Mouse (Mus musculus) hindbrain, embryonic 14.5 days (tissue): ENCODE measurements around the gene Myl9. TPM values are rescaled to one million over a fixed set of nuclear protein-coding genes. Genes with fewer than 3 reads are reported as not detected.
"Not testable (repeated sequence)": the region's sequence is repeated elsewhere in the genome, so short reads cannot be mapped to it uniquely, and the experiment has no call there.

ENCODE experiments used
- ATAC-seq: fragments of 200-750 bp; cut with Nextera tagmentation; 2 replicates; pipeline ENCODE4 v1.8.0; 2017; ENCODE audit warnings: moderate number of reproducible peaks, mild to moderate bottlenecking, moderate TSS enrichment, moderate library complexity; ENCODE audit not compliant: low FRiP score
- DNase-seq: peaks from one replicate; pipeline ENCODE4 v3.0.0-alpha.2; 2015; ENCODE audit warnings: low spot score
- H3K27ac ChIP-seq: fragments of 300-500 bp; sonication (generic); 2 replicates; pipeline ENCODE4 v1.5.1; 2014; ENCODE audit warnings: mild to moderate bottlenecking, moderate library complexity
- H3K27me3 ChIP-seq: fragments of 300-500 bp; sonication (generic); 2 replicates; pipeline ENCODE4 v1.6.1; 2014; ENCODE audit warnings: mild to moderate bottlenecking, low read length, mixed read lengths; ENCODE audit not compliant: control insufficient read depth, insufficient read depth
- H3K36me3 ChIP-seq: fragments of 300-500 bp; sonication (generic); replicated peaks from 2 replicates; pipeline ENCODE4 v1.6.1; 2014; ENCODE audit not compliant: control insufficient read depth, insufficient read depth
- H3K4me1 ChIP-seq: fragments of 300-500 bp; sonication (generic); replicated peaks from 2 replicates; pipeline ENCODE4 v1.6.1; 2014; ENCODE audit warnings: antibody characterized with exemption, low read length, mixed read lengths; ENCODE audit not compliant: control insufficient read depth, insufficient read depth
- H3K4me2 ChIP-seq: fragments of 300-500 bp; sonication (generic); replicated peaks from 2 replicates; pipeline ENCODE4 v1.6.1; 2014; ENCODE audit warnings: mild to moderate bottlenecking, moderate library complexity
- H3K4me3 ChIP-seq: fragments of 300-500 bp; sonication (generic); replicated peaks from 2 replicates; pipeline ENCODE4 v1.5.1; 2014; ENCODE audit warnings: mild to moderate bottlenecking, low read length
- H3K9ac ChIP-seq: fragments of 300-500 bp; sonication (generic); 2 replicates; pipeline ENCODE4 v1.6.1; 2014
- H3K9me3 ChIP-seq: fragments of 300-500 bp; sonication (generic); 2 replicates; pipeline ENCODE4 v1.6.1; 2016; ENCODE audit warnings: low read length; ENCODE audit not compliant: control insufficient read depth
- WGBS: fragments of 180-500 bp; shearing (Covaris S2); extraction: QIAGEN DNeasy Blood & Tissue Kit; methylation state at CpG from one replicate; pipeline ENCODE4 v1.1.7; 2014; 5-methylcytosine and 5-hydroxymethylcytosine counted together
- polyA plus RNA-seq: library from polyadenylated mRNA; unstranded; fragments of >200 nt; fragmentation: Nextera tagmentation; extraction: Ambion mirVana; gene quantifications from 2 replicates; pipeline ENCODE4 v1.2.1, GENCODE M21; 2014

Gene Myl9
- polyA plus RNA-seq, 1 experiment from 2014 or later, result 47.1 TPM

DNA sequence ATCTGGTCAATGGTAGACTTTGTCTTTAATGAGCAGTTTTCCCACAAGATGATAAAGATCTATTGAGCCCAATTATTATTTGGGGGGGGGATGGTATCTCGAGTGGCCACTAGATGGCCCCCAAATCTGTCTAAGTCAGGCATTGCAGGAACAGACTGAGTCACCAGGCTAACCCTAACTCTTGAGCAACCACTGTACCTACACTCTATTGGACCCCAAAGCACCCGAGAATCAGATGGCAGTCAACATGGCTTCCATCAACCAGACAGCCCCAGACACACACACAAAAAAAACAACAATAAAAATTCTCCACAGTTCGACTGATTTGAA, 12.5 kb downstream of the Myl9 start:
- no peak overlapping the region for H3K4me3 ChIP-seq
- no peak overlapping the region for H3K4me2 ChIP-seq
- H3K27me3 ChIP-seq, result no peaks in the 10 kb centered on the region
- H3K4me1 ChIP-seq, result no peaks in the 10 kb centered on the region
- H3K36me3 ChIP-seq, result no peaks in the 10 kb centered on the region
- no peak overlapping the region for H3K9ac ChIP-seq
- no peak for DNase-seq
- 45% methylated on average over 3 of the region's 3 CpGs for WGBS
- H3K9me3 ChIP-seq, result peaks cover 13% of the 10 kb centered on the region
- ATAC-seq, result no peak
- no peak overlapping the region for H3K27ac ChIP-seq

DNA sequence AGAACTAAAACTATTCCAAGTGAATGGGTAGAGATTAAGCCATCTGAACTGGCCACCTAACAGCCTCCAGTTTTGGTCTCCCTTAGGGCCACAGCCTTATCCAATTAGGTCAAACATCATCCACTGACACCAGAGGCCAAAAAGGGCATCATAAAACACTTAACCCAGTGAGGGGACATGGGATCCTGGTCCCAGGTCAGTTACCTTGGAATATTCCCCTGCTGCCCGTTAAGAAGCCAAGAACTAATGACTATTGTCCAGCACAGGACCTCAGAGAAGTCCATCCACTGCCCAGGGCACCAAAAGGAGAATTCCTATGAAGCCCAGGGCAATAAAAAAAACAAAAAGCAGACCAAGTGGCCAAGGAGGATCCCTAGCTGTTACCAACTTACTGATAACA, 13.6 kb downstream of the Myl9 start:
- no peak overlapping the region for H3K4me3 ChIP-seq
- no peak for ATAC-seq
- WGBS, result 75% methylated on average over 1 of the region's 1 CpGs

DNA sequence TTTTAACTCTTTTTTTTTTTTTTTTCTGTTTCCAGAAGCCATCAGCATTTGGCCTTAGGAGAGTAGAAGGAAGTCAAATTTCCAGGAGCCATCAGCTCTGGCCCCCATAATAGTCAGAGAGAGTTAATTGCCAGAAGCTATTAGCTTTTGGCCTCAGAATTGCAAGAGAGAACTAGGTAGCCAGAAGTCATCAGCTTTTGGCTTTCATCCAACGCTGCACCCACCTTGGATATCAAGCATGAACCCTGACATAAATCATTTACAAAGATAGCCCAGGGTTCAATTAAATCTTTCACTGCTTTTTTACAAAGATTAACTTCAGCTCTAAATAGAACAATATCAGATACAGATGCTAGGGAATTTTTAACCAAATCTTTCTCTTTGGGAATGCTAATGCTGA, 23.3 kb downstream of the Myl9 start:
- peaks cover 1% of the 10 kb centered on the region; the same call in 1 of the 2 replicates for H3K9me3 ChIP-seq
- H3K4me1 ChIP-seq, result no peaks in the 10 kb centered on the region
- ATAC-seq (no peak), DNase-seq (no peak)
- no peak overlapping the region for H3K4me2 ChIP-seq
- H3K27ac ChIP-seq, result no peak overlapping the region
- no peak overlapping the region for H3K9ac ChIP-seq
- 91% methylated on average over 1 of the region's 1 CpGs for WGBS
- H3K27me3 ChIP-seq, result no peaks in the 10 kb centered on the region
- H3K36me3 ChIP-seq, result no peaks in the 10 kb centered on the region
- H3K4me3 ChIP-seq, result no peak overlapping the region

More for the DNA sequence above, 13.6 kb downstream of the Myl9 start:
- DNase-seq, result no peak
- Histone ChIP-seq H3K9ac (no peak overlapping the region), H3K27me3 (no peaks in the 10 kb centered on the region), H3K4me1 (no peaks in the 10 kb centered on the region), H3K9me3 (peaks cover 18% of the 10 kb centered on the region), H3K27ac (no peak overlapping the region), H3K36me3 (no peaks in the 10 kb centered on the region), H3K4me2 (no peak overlapping the region)

DNA sequence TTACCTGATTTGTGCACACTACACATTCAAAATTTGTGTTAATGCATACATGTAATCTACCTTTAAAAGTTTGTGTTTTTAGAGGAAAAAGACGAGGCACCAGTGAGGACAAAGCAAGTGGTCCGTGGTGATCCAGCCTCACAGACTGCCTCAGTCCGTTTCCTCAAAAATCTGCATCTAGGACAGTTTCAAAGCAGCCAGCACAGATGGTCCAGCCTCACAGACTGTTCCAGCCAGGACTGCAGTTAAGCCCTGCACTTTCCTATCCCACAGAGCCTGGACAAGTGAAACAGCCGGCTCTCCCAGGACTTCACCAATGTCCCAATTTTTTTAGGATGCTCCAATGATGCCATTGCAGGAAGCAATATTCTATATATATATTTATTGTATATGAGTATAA, 25.8 kb downstream of the Myl9 start:
- H3K27me3 ChIP-seq, result no peaks in the 10 kb centered on the region
- WGBS, result 79% methylated on average over 4 of the region's 4 CpGs
- H3K9me3 ChIP-seq, result no peaks in the 10 kb centered on the region
- ATAC-seq (no peak), DNase-seq (no peak)
- no peak overlapping the region for H3K9ac ChIP-seq
- no peaks in the 10 kb centered on the region for H3K4me1 ChIP-seq
- no peaks in the 10 kb centered on the region for H3K36me3 ChIP-seq
- no peak overlapping the region for H3K4me3 ChIP-seq
- H3K27ac ChIP-seq, result no peak overlapping the region
- H3K4me2 ChIP-seq, result no peak overlapping the region

DNA sequence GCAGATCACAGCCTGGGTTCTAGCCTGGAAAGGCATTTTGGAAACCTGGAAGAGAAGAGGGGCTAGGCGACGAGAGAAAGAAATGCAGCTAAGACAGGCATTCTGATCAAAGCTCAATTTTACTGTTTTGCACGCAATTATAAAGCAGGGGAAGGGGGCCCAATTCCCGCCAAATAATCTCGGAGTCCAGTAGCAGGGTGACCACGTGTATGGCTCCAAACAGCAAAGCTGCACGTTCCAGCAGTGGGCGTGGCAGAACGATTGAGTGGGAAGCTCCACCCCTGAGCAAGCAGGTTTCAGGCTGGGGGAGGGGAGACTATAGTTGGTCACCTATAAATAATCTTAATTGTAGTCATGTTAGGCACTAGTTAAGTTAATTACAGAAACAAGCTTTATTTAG, 26.9 kb downstream of the Myl9 start:
- H3K9ac ChIP-seq, DNase-seq, H3K27me3 ChIP-seq, H3K9me3 ChIP-seq, H3K36me3 ChIP-seq, H3K4me2 ChIP-seq, H3K4me1 ChIP-seq, H3K27ac ChIP-seq, ATAC-seq, H3K4me3 ChIP-seq: not testable (repeated sequence)
- WGBS, result 59% methylated on average over 9 of the region's 9 CpGs

- Histone ChIP-seq H3K27ac (no peak overlapping the region), H3K36me3 (no peaks in the 10 kb centered on the region), H3K27me3 (no peaks in the 10 kb centered on the region), H3K4me2 (no peak overlapping the region), H3K9me3 (no peaks in the 10 kb centered on the region), H3K4me3 (no peak overlapping the region), H3K9ac (no peak overlapping the region), H3K4me1 (no peaks in the 10 kb centered on the region)
- 63% methylated on average over 4 of the region's 4 CpGs for WGBS
- ATAC-seq (no peak), DNase-seq (no peak)
These were observed 28.6 kb downstream of the Myl9 start for GRCm38 (mm10) chr2:156803698-156804372.

GRCm38 (mm10) chr2:156804589-156804988, 29.4 kb downstream of the Myl9 start:
- 92% methylated on average over 4 of the region's 4 CpGs for WGBS
- H3K27me3 ChIP-seq, result no peaks in the 10 kb centered on the region

DNA sequence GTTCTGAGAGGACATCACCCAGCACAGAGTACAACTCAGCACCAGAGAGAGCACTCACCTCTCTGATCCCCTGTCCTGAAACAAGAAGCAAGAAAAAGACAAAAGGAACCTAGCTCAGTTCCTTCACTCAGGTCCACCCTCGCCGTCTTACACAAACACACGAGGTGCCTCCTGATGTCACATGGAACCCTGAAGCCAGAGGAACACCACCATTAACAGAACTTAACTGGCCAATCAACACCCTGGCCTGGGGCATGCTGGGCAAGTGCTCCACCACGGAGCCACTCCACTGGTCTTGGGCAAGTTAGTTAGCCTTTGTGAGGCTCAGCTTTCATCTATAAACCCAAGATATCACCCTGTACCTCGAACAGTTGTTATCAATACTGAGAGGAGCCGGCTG, 31.7 kb downstream of the Myl9 start:
- no peak for ATAC-seq
- no peaks in the 10 kb centered on the region for H3K9me3 ChIP-seq
- WGBS, result 78% methylated on average over 6 of the region's 6 CpGs

More at GRCm38 (mm10) chr2:156804589-156804988, 29.4 kb downstream of the Myl9 start:
- Histone ChIP-seq H3K36me3 (no peaks in the 10 kb centered on the region), H3K4me1 (no peaks in the 10 kb centered on the region), H3K27ac (no peak overlapping the region), H3K9me3 (no peaks in the 10 kb centered on the region), H3K4me2 (no peak overlapping the region), H3K4me3 (no peak overlapping the region), H3K9ac (no peak overlapping the region)
- DNase-seq (no peak), ATAC-seq (no peak)

GRCm38 (mm10) chr2:156809579-156809978, 34.4 kb downstream of the Myl9 start:
- Histone ChIP-seq H3K9ac (no peak overlapping the region), H3K4me2 (no peak overlapping the region), H3K27me3 (no peaks in the 10 kb centered on the region), H3K9me3 (no peaks in the 10 kb centered on the region), H3K4me3 (no peak overlapping the region), H3K36me3 (no peaks in the 10 kb centered on the region), H3K27ac (no peak overlapping the region), H3K4me1 (peaks cover 6% of the 10 kb centered on the region)
- 40% methylated on average over 2 of the region's 2 CpGs for WGBS
- ATAC-seq (no peak), DNase-seq (peak; percentile 78)

More for the DNA sequence above, 31.7 kb downstream of the Myl9 start:
- no peaks in the 10 kb centered on the region for H3K27me3 ChIP-seq
- no peaks in the 10 kb centered on the region for H3K36me3 ChIP-seq
- no peak overlapping the region for H3K27ac ChIP-seq
- no peak overlapping the region for H3K9ac ChIP-seq
- H3K4me1 ChIP-seq, result no peaks in the 10 kb centered on the region
- H3K4me2 ChIP-seq, result no peak overlapping the region
- DNase-seq, result no peak
- no peak overlapping the region for H3K4me3 ChIP-seq

DNA sequence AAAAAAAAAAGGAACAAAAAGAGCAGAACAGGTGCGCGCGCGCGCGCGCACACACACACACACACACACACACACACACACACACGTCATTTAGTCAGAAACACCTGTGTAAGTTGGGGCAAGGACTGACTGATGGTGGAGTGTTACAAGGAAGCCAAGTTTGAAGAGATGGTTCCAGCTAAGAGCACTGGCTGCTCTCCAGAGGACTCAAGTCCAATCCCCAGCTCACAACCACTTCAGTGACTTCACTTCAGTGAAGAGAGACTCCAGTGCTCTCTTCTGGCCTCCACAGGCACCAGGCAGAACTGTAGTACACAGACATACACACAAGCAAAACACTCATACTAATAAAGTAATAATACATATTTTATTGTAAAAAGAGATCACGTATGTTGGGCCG, 35.5 kb downstream of the Myl9 start:
- no peak overlapping the region for H3K9ac ChIP-seq
- H3K4me3 ChIP-seq, result no peak overlapping the region
- WGBS, result 99% methylated on average over 10 of the region's 10 CpGs
- no peaks in the 10 kb centered on the region for H3K9me3 ChIP-seq
- no peak overlapping the region for H3K4me2 ChIP-seq
- no peaks in the 10 kb centered on the region for H3K36me3 ChIP-seq
- H3K27ac ChIP-seq, result no peak overlapping the region
- no peak for DNase-seq
- H3K27me3 ChIP-seq, result no peaks in the 10 kb centered on the region
- H3K4me1 ChIP-seq, result peaks cover 6% of the 10 kb centered on the region
- no peak for ATAC-seq
